Mouse (Mus musculus) brain, embryonic 14.5 days (tissue): ENCODE results near the gene A630076J17Rik.

ENCODE experiments used
- CTCF ChIP-seq: fragments of 200-500 bp; IDR thresholded peaks from 2 replicates; pipeline ENCODE4 v1.5.1; 2012; ENCODE audit warnings: inconsistent platforms, mild to moderate bottlenecking, moderate library complexity, borderline replicate concordance; ENCODE audit not compliant: insufficient read depth, insufficient read length; ENCODE audit errors: extremely low read depth
- POLR2A ChIP-seq: fragments of 200-500 bp; IDR thresholded peaks from 2 replicates; pipeline ENCODE4 v1.6.1; 2012; ENCODE audit warnings: mild to moderate bottlenecking, inconsistent platforms, borderline replicate concordance; ENCODE audit not compliant: poor library complexity, insufficient read depth, insufficient read length, severe bottlenecking; ENCODE audit errors: extremely low read depth

- no peak for TF ChIP-seq CTCF
- TF ChIP-seq POLR2A = no peak
These were observed 25.2 kb upstream of the A630076J17Rik start for GRCm38 (mm10) chr3:107205170-107205569.
